Mouse (Mus musculus): ENCODE measurements around the gene 6030468B19Rik.

- TF ChIP-seq CTCF (conservative IDR thresholded peaks at IDR 0.05; ENCODE audit: low read length) (no peak), POU5F1 (IDR thresholded peaks at IDR 0.05; ENCODE audit: borderline replicate concordance, low read length) (no peak)
Measured at GRCm38 (mm10) chr11:117852875-117853274, 55.4 kb downstream of the 6030468B19Rik start.
